Mouse (Mus musculus) brain, embryonic 14.5 days (tissue): ENCODE measurements around the gene Srrm4.

Experiments used
- CTCF ChIP-seq: fragments of 200-500 bp; IDR thresholded peaks from 2 replicates; pipeline ENCODE4 v1.5.1; 2012; ENCODE audit warnings: inconsistent platforms, mild to moderate bottlenecking, moderate library complexity, borderline replicate concordance; ENCODE audit not compliant: insufficient read depth, insufficient read length; ENCODE audit errors: extremely low read depth
- POLR2A ChIP-seq: fragments of 200-500 bp; IDR thresholded peaks from 2 replicates; pipeline ENCODE4 v1.6.1; 2012; ENCODE audit warnings: mild to moderate bottlenecking, inconsistent platforms, borderline replicate concordance; ENCODE audit not compliant: poor library complexity, insufficient read depth, insufficient read length, severe bottlenecking; ENCODE audit errors: extremely low read depth

DNA sequence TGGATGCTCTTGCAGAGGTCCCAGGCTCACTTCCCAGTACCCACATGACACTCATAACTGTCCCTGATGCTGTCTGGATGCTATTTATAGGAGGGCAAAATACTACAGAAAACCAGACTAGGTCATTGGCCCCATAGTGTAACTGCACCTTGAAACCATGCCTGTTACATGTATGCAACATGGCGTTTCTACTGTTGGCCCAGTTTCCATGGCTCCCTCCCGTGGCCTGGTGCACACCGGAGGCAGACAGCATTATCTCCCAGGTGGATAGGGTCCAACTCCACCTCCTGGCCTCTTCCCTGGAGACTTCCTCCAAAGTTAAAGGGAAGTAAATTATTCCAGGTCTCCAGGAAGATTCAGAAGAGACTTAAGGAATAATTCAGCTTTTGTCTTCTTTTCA is 27.2 kb downstream of the Srrm4 start:
- TF ChIP-seq POLR2A (no peak), CTCF (no peak)
